Mouse (Mus musculus): ENCODE measurements at regions not wholly inside any gene's neighbourhood (a gene's known extent, or its start where the extent isn't known, plus 50 kb on each side); places are given as distances from the start of the nearest gene placed in this dataset.

- no peak for DNase-seq (ENCODE audit: extremely low spot score in 1 of 2, low spot score in 1 of 2)
Observed at GRCm38 (mm10) chr10:111558675-111559340, 52.7 kb downstream of the Phlda1 start.

- DNase-seq (ENCODE audit: extremely low spot score in 1 of 2, low spot score in 1 of 2): no peak
Observed at GRCm38 (mm10) chr10:111559341-111560246, 53.5 kb downstream of the Phlda1 start.

- DNase-seq (ENCODE audit: extremely low spot score in 1 of 2, low spot score in 1 of 2): no peak
Observed at GRCm38 (mm10) chr10:111562628-111563027, 56.5 kb downstream of the Phlda1 start.

GRCm38 (mm10) chr10:111566873-111567381, 60.8 kb downstream of the Phlda1 start:
- DNase-seq (ENCODE audit: extremely low spot score in 1 of 2, low spot score in 1 of 2): peak; percentile 60 to 85

GRCm38 (mm10) chr10:111570501-111571258, 64.6 kb downstream of the Phlda1 start:
- DNase-seq (ENCODE audit: extremely low spot score in 1 of 2, low spot score in 1 of 2): no peak

- no peak for DNase-seq (ENCODE audit: extremely low spot score in 1 of 2, low spot score in 1 of 2)
Observed at GRCm38 (mm10) chr10:111574231-111574630, 68.1 kb downstream of the Phlda1 start.

GRCm38 (mm10) chr10:111574812-111575211, 68.7 kb downstream of the Phlda1 start:
- no peak for DNase-seq (ENCODE audit: extremely low spot score in 1 of 2, low spot score in 1 of 2)

- DNase-seq (ENCODE audit: extremely low spot score in 1 of 2, low spot score in 1 of 2): no peak
Observed at GRCm38 (mm10) chr10:111575256-111575655, 69.2 kb downstream of the Phlda1 start.

- DNase-seq (ENCODE audit: extremely low spot score in 1 of 2, low spot score in 1 of 2): no peak
Observed at GRCm38 (mm10) chr10:111575926-111576325, 69.8 kb downstream of the Phlda1 start.

- no peak for DNase-seq (ENCODE audit: extremely low spot score in 1 of 2, low spot score in 1 of 2)
Observed at GRCm38 (mm10) chr10:111576395-111577069, 70.4 kb downstream of the Phlda1 start.

- DNase-seq (ENCODE audit: extremely low spot score in 1 of 2, low spot score in 1 of 2): no peak
Observed at GRCm38 (mm10) chr10:111578536-111578935, 72.5 kb downstream of the Phlda1 start.

- DNase-seq (ENCODE audit: extremely low spot score in 1 of 2, low spot score in 1 of 2): no peak
Observed at GRCm38 (mm10) chr10:111579481-111579880, 73.4 kb downstream of the Phlda1 start.

- no peak for DNase-seq (ENCODE audit: extremely low spot score in 1 of 2, low spot score in 1 of 2)
Observed at GRCm38 (mm10) chr10:111580401-111581100, 74.5 kb downstream of the Phlda1 start.

GRCm38 (mm10) chr10:111581847-111582246, 75.8 kb downstream of the Phlda1 start:
- DNase-seq (ENCODE audit: extremely low spot score in 1 of 2, low spot score in 1 of 2): no peak

GRCm38 (mm10) chr10:111582321-111583123, 76.4 kb downstream of the Phlda1 start:
- no peak for DNase-seq (ENCODE audit: extremely low spot score in 1 of 2, low spot score in 1 of 2)

- DNase-seq (ENCODE audit: extremely low spot score in 1 of 2, low spot score in 1 of 2): no peak
Observed at GRCm38 (mm10) chr10:111583124-111583743, 77.1 kb downstream of the Phlda1 start.

- peak in 1 of 2 experiments; percentile 26 for DNase-seq (ENCODE audit: extremely low spot score in 1 of 2, low spot score in 1 of 2)
Observed at GRCm38 (mm10) chr10:111583744-111584152, 77.7 kb downstream of the Phlda1 start.

GRCm38 (mm10) chr10:111587891-111588611, 82.0 kb downstream of the Phlda1 start:
- DNase-seq (ENCODE audit: extremely low spot score in 1 of 2, low spot score in 1 of 2): no peak
